In the genomic region with DNA sequence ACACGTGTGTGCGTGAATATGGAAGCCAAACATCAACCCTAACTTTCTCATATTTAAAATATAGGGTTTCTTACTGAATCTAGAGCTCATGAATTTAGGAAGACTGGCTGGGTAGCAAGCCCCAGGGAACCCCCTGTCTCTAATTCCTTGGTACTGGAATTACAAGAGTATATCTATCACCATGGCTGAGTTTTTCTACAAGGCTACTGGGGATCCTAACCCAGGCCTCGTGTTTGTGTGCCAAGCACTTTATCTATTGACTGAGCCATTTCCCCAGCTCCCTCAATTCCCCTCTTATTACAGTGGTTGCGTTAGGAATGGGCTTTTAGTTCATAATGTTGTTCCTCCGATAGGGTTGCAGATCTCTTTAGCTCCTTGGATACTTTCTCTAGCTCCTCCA, we compare ENCODE assay signal across 16 mouse cellular contexts.
"Had no signal": no experiment of that assay in that cellular context is flagged by ENCODE, and none has a peak within 500 bp of the region (broad histone marks: within the 10 kb centered on the region; RNA-seq: fewer than 3 reads in every experiment).

No protein-coding gene starts in this region.

- DNase-seq: cerebellum, adult 9-10 months; cerebellum, adult 9-11 months; cerebellum, postnatal 10 days; cerebellum, postnatal 14 days; cerebellum, postnatal 25 days; cerebellum, postnatal 36 days; embryo, embryonic 11 days; forebrain, postnatal 0 days; gastrocnemius, adult 2 months; gastrocnemius, postnatal 10 days; gastrocnemius, postnatal 14 days; gastrocnemius, postnatal 25 days; gastrocnemius, postnatal 36 days; heart, adult 11 months; heart, adult 18-20 months; heart, adult 2 months had no signal
